Mouse (Mus musculus) heart, embryonic 10.5 days (tissue): ENCODE data around the gene Fbxl5. TPM values are rescaled to one million over a fixed set of nuclear protein-coding genes. Genes with fewer than 3 reads are reported as not detected.

Experiments used
- DNase-seq: peaks from one replicate; pipeline ENCODE4 v3.0.0-alpha.2; 2017; ENCODE audit warnings: low spot score
- H3K27ac ChIP-seq: fragments of 300-500 bp; sonication (generic); 2 replicates; pipeline ENCODE4 v1.5.1; 2016; ENCODE audit warnings: mild to moderate bottlenecking
- H3K27me3 ChIP-seq: fragments of 300-500 bp; sonication (generic); 2 replicates; pipeline ENCODE4 v1.6.1; 2016; ENCODE audit warnings: mild to moderate bottlenecking; ENCODE audit not compliant: poor library complexity, insufficient read depth, severe bottlenecking
- H3K36me3 ChIP-seq: fragments of 300-500 bp; sonication (generic); 2 replicates; pipeline ENCODE4 v1.6.1; 2016; ENCODE audit warnings: mild to moderate bottlenecking, moderate library complexity
- H3K4me1 ChIP-seq: fragments of 300-500 bp; sonication (generic); 2 replicates; pipeline ENCODE4 v1.6.1; 2016; ENCODE audit warnings: mild to moderate bottlenecking
- H3K4me3 ChIP-seq: fragments of 300-500 bp; sonication (generic); 2 replicates; pipeline ENCODE4 v1.5.1; 2016; ENCODE audit warnings: mild to moderate bottlenecking, moderate library complexity
- H3K9me3 ChIP-seq: fragments of 300-500 bp; sonication (generic); 2 replicates; pipeline ENCODE4 v1.6.1; 2016; ENCODE audit warnings: mild to moderate bottlenecking, moderate library complexity
- WGBS: fragments of 180-500 bp; shearing (Covaris S2); methylation state at CpG from one replicate; pipeline ENCODE4 v1.1.7; 2016; 5-methylcytosine and 5-hydroxymethylcytosine counted together
- polyA plus RNA-seq: library from polyadenylated mRNA; unstranded; fragments of >200 nt; fragmentation: Nextera tagmentation; extraction: Ambion mirVana; gene quantifications from 2 replicates; pipeline ENCODE4 v1.2.1, GENCODE M21; 2016

The Fbxl5 gene
- polyA plus RNA-seq: 43.5 and 46.0 TPM in 2 replicates

- Histone ChIP-seq H3K4me3 (no peak within 1 kb of the TSS), H3K36me3 (no peaks in the 10 kb centered on the region)
- WGBS: 74% methylated on average over 19 of the region's 19 CpGs
Measured at GRCm38 (mm10) chr5:43821538-43821937, at the start of gene Fbxl5. Gene Fbxl5 (minus strand): TSS chr5:43821638.

GRCm38 (mm10) chr5:43868711-43869600, 47.5 kb upstream of the Fbxl5 start:
- Histone ChIP-seq H3K27ac (peak overlapping the region; percentile 88), H3K4me1 (peaks cover 24% of the 10 kb centered on the region), H3K4me3 (peak overlapping the region; percentile 65), H3K9me3 (no peaks in the 10 kb centered on the region), H3K27me3 (no peaks in the 10 kb centered on the region), H3K36me3 (no peaks in the 10 kb centered on the region)
- DNase-seq: peak; percentile 79
- under 1% methylated on average over 28 of the region's 28 CpGs for WGBS

More at GRCm38 (mm10) chr5:43821538-43821937, at the start of gene Fbxl5:
- Histone ChIP-seq H3K27ac (no peak within 1 kb of the TSS), H3K4me1 (peaks cover 8% of the 10 kb centered on the region; the same call in 1 of the 2 replicates), H3K9me3 (no peaks in the 10 kb centered on the region), H3K27me3 (no peaks in the 10 kb centered on the region)
- no peak for DNase-seq

- H3K9me3 ChIP-seq: no peaks in the 10 kb centered on the region
- H3K4me1 ChIP-seq: peaks cover 24% of the 10 kb centered on the region
- peak within 1 kb of the TSS; percentile 88 for H3K27ac ChIP-seq
- no peaks in the 10 kb centered on the region for H3K27me3 ChIP-seq
- DNase-seq: no peak
- no peaks in the 10 kb centered on the region for H3K36me3 ChIP-seq
- peak within 1 kb of the TSS; percentile 65 for H3K4me3 ChIP-seq
Measured at GRCm38 (mm10) chr5:43868253-43868652, 46.8 kb upstream of the Fbxl5 start, which contains the start of gene Cd38. Gene Cd38 (plus strand): TSS chr5:43868553.

- H3K27ac ChIP-seq: no peak overlapping the region
- H3K4me1 ChIP-seq: peaks cover 25% of the 10 kb centered on the region
- no peaks in the 10 kb centered on the region for H3K9me3 ChIP-seq
- no peak for DNase-seq
- H3K4me3 ChIP-seq: no peak overlapping the region
- 60% methylated on average over 2 of the region's 2 CpGs for WGBS
- H3K36me3 ChIP-seq: no peaks in the 10 kb centered on the region
- no peaks in the 10 kb centered on the region for H3K27me3 ChIP-seq
Measured at GRCm38 (mm10) chr5:43865316-43865715, 43.9 kb upstream of the Fbxl5 start.

- H3K4me3 ChIP-seq: no peak overlapping the region
- no peaks in the 10 kb centered on the region for H3K9me3 ChIP-seq
- no peaks in the 10 kb centered on the region for H3K36me3 ChIP-seq
- 57% methylated on average over 6 of the region's 6 CpGs for WGBS
- H3K27ac ChIP-seq: no peak overlapping the region
- no peaks in the 10 kb centered on the region for H3K27me3 ChIP-seq
- peaks cover 24% of the 10 kb centered on the region for H3K4me1 ChIP-seq
- no peak for DNase-seq
Measured at GRCm38 (mm10) chr5:43863642-43864041, 42.2 kb upstream of the Fbxl5 start.

- Histone ChIP-seq H3K27ac (no peak overlapping the region), H3K9me3 (no peaks in the 10 kb centered on the region), H3K27me3 (no peaks in the 10 kb centered on the region), H3K4me1 (peaks cover 6% of the 10 kb centered on the region; the same call in 1 of the 2 replicates), H3K36me3 (no peaks in the 10 kb centered on the region), H3K4me3 (no peak overlapping the region)
- no peak for DNase-seq
- WGBS: 70% methylated on average over 5 of the region's 5 CpGs
Measured at GRCm38 (mm10) chr5:43860670-43861431, 39.4 kb upstream of the Fbxl5 start.

- no peaks in the 10 kb centered on the region for H3K9me3 ChIP-seq
- no peak overlapping the region for H3K27ac ChIP-seq
- no peaks in the 10 kb centered on the region for H3K36me3 ChIP-seq
- WGBS: 75% methylated on average over 5 of the region's 5 CpGs
- no peak for DNase-seq
- H3K27me3 ChIP-seq: no peaks in the 10 kb centered on the region
- peaks cover 6% of the 10 kb centered on the region; the same call in 1 of the 2 replicates for H3K4me1 ChIP-seq
- no peak overlapping the region for H3K4me3 ChIP-seq
Measured at GRCm38 (mm10) chr5:43860096-43860495, 38.7 kb upstream of the Fbxl5 start.

- H3K36me3 ChIP-seq: no peaks in the 10 kb centered on the region
- H3K27me3 ChIP-seq: no peaks in the 10 kb centered on the region
- peaks cover 6% of the 10 kb centered on the region; the same call in 1 of the 2 replicates for H3K4me1 ChIP-seq
- H3K27ac ChIP-seq: no peak overlapping the region
- no peak overlapping the region for H3K4me3 ChIP-seq
- WGBS: 42% methylated on average over 8 of the region's 8 CpGs
- H3K9me3 ChIP-seq: no peaks in the 10 kb centered on the region
- DNase-seq: no peak
Measured at GRCm38 (mm10) chr5:43859663-43860062, 38.2 kb upstream of the Fbxl5 start.

GRCm38 (mm10) chr5:43855769-43856168, 34.3 kb upstream of the Fbxl5 start:
- Histone ChIP-seq H3K36me3 (no peaks in the 10 kb centered on the region), H3K4me1 (peaks cover 8% of the 10 kb centered on the region; the same call in 1 of the 2 replicates), H3K27me3 (no peaks in the 10 kb centered on the region), H3K4me3 (no peak overlapping the region), H3K27ac (no peak overlapping the region), H3K9me3 (no peaks in the 10 kb centered on the region)
- DNase-seq: no peak
- 69% methylated on average over 2 of the region's 2 CpGs for WGBS

GRCm38 (mm10) chr5:43853868-43854488, 32.5 kb upstream of the Fbxl5 start:
- DNase-seq: no peak
- H3K9me3 ChIP-seq: no peaks in the 10 kb centered on the region
- H3K4me3 ChIP-seq: no peak overlapping the region
- H3K36me3 ChIP-seq: no peaks in the 10 kb centered on the region
- 0 out of 2 replicates have a peak, but pooled peaks cover 2% of the 10 kb centered on the region for H3K4me1 ChIP-seq
- no peaks in the 10 kb centered on the region for H3K27me3 ChIP-seq
- no peak overlapping the region for H3K27ac ChIP-seq
- WGBS: 74% methylated on average over 7 of the region's 7 CpGs

GRCm38 (mm10) chr5:43853096-43853867, 31.8 kb upstream of the Fbxl5 start:
- no peak overlapping the region for H3K27ac ChIP-seq
- no peaks in the 10 kb centered on the region for H3K27me3 ChIP-seq
- 77% methylated on average over 11 of the region's 11 CpGs for WGBS
- H3K9me3 ChIP-seq: no peaks in the 10 kb centered on the region
- 0 out of 2 replicates have a peak, but pooled peaks cover 2% of the 10 kb centered on the region for H3K4me1 ChIP-seq
- H3K4me3 ChIP-seq: no peak overlapping the region
- H3K36me3 ChIP-seq: no peaks in the 10 kb centered on the region
- DNase-seq: no peak

GRCm38 (mm10) chr5:43848275-43848674, 26.8 kb upstream of the Fbxl5 start:
- Histone ChIP-seq H3K4me3 (no peak overlapping the region), H3K9me3 (0 out of 2 replicates have a peak, but pooled peaks cover 7% of the 10 kb centered on the region), H3K4me1 (0 out of 2 replicates have a peak, but pooled peaks cover 2% of the 10 kb centered on the region), H3K27ac (no peak overlapping the region), H3K36me3 (no peaks in the 10 kb centered on the region), H3K27me3 (no peaks in the 10 kb centered on the region)
- WGBS: 70% methylated on average over 3 of the region's 3 CpGs
- DNase-seq: no peak
